Mouse (Mus musculus): ENCODE data around the gene Apba2.

Apba2 gene

GRCm38 (mm10) chr7:64795554-64795953, 294.0 kb downstream of the Apba2 start:
- no peak for DNase-seq (ENCODE audit: low read depth, low spot score)

Data from CD4-positive, CD25-positive, alpha-beta regulatory T cell, adult 2 months (primary cell).